ENCODE assay signal across 9 mouse cellular contexts in genomic region chr7:81162345-81162744, GRCm38 (mm10). TPM values are rescaled to one million over a fixed set of nuclear protein-coding genes. Genes with fewer than 3 reads are reported as not detected.
DNase-seq lines count a peak whose midpoint lies in the region; ATAC-seq lines count a peak whose summit lies in the region.
"Had no signal": no experiment of that assay in that cellular context is flagged by ENCODE, and none has a peak within 500 bp of the region (broad histone marks: within the 10 kb centered on the region; RNA-seq: fewer than 3 reads in every experiment).

No protein-coding gene starts in this region.

- H3K27me3 ChIP-seq in embryonic facial prominence, embryonic 10.5 days (replicated peaks; ENCODE audit: low read depth, poor library complexity, severe bottlenecking), result no peaks in the 10 kb centered on the region
- H3K27me3 ChIP-seq: limb, embryonic 13.5 days had no signal

- no peak overlapping the region for H3K27ac ChIP-seq in embryonic facial prominence, embryonic 10.5 days (replicated peaks)
- H3K27ac ChIP-seq: limb, embryonic 13.5 days had no signal

- ATAC-seq in megakaryocyte progenitor cell, adult 5-6 weeks (replicated peaks; ENCODE audit: poor library complexity), result peak; percentile 86

- no peak overlapping the region for H3K4me3 ChIP-seq in embryonic facial prominence, embryonic 10.5 days
- H3K4me3 ChIP-seq: limb, embryonic 13.5 days had no signal

- intact Hi-C loops in heart, postnatal 36 days (cut with DNase I), result loop anchor here (1.0 to 10.0 kb wide), 2 partner anchors 174 to 402 kb away; partner anchors contain the start of gene Fsd2

- 32% methylated on average over 4 of the region's 4 CpGs for WGBS in embryonic facial prominence, embryonic 10.5 days

- H3K9me3 ChIP-seq in embryonic facial prominence, embryonic 10.5 days, result no peaks in the 10 kb centered on the region
- H3K9me3 ChIP-seq: limb, embryonic 13.5 days had no signal

- peak; percentile 84 for DNase-seq in ES-CJ7 (ENCODE audit: low read depth, low spot score)
- DNase-seq in adrenal gland, postnatal 25 days, result peak; percentile 74
- peak; percentile 82 for DNase-seq in embryonic facial prominence, embryonic 10.5 days (ENCODE audit: low spot score)
- peak; percentile 78 to 84 for DNase-seq in heart, postnatal 36 days
- DNase-seq in layer of hippocampus, postnatal 25 days (ENCODE audit: extremely low spot score in 1 of 2, low spot score in 1 of 2), result peak; percentile 65 to 83
- DNase-seq in right cerebral cortex, postnatal 14 days, result peak; percentile 82
- peak; percentile 71 for DNase-seq in urinary bladder, postnatal 25 days (ENCODE audit: low spot score)

- H3K4me1 ChIP-seq in embryonic facial prominence, embryonic 10.5 days, result no peaks in the 10 kb centered on the region
- H3K4me1 ChIP-seq: limb, embryonic 13.5 days had no signal

- H3K36me3 ChIP-seq in embryonic facial prominence, embryonic 10.5 days (replicated peaks), result no peaks in the 10 kb centered on the region
- H3K36me3 ChIP-seq: limb, embryonic 13.5 days had no signal

RNA-seq across cellular contexts. Expression of gene Slc28a1, which starts 47.7 kb away (rescaled TPM):
- 0.15 TPM in 1 of 2 replicates, not detected in the other for total RNA-seq in adrenal gland, postnatal 25 days (2021)
- polyA plus RNA-seq in embryonic facial prominence, embryonic 10.5 days (2016; fragmentation: Nextera tagmentation; extraction: Ambion mirVana), result 0.05 TPM in 1 of 2 replicates, not detected in the other
- under 1 TPM in 1 of 2 experiments, not detected in 1; 0.16 TPM for total RNA-seq in heart, postnatal 36 days (2021)
- not detected for total RNA-seq in layer of hippocampus, postnatal 25 days (2021)
- total RNA-seq in megakaryocyte progenitor cell, adult 5-6 weeks (2015), result not detected in 2 replicates
- total RNA-seq in megakaryocyte progenitor cell, adult 5-6 weeks (2017), result not detected in 2 replicates

RNA-seq across cellular contexts. Expression of gene Pde8a, which starts 51.1 kb away (rescaled TPM):
- 29.9 and 34.0 TPM in 2 replicates for total RNA-seq in adrenal gland, postnatal 25 days (2021)
- 2.2 and 2.4 TPM in 2 replicates for polyA plus RNA-seq in embryonic facial prominence, embryonic 10.5 days (2016; fragmentation: Nextera tagmentation; extraction: Ambion mirVana)
- 10 to 100 TPM; 11.5 to 11.9 TPM for total RNA-seq in heart, postnatal 36 days (2021)
- total RNA-seq in layer of hippocampus, postnatal 25 days (2021), result 1 to 10 TPM; 7.3 to 7.4 TPM
- 7.7 and 9.4 TPM in 2 replicates for total RNA-seq in megakaryocyte progenitor cell, adult 5-6 weeks (2015)
- 2.4 and 7.2 TPM in 2 replicates for total RNA-seq in megakaryocyte progenitor cell, adult 5-6 weeks (2017)
